Mouse (Mus musculus) right cerebral cortex, postnatal 36 days (tissue): ENCODE measurements around the gene Psg27.
"Not testable (repeated sequence)": the region's sequence is repeated elsewhere in the genome, so short reads cannot be mapped to it uniquely, and the experiment has no call there.

Experiments
- DNase-seq, 2 experiments: peaks; one replicate each; pipeline ENCODE4 v3.0.0; 2022; ENCODE audit warnings: low spot score in 2 of 2, mixed read lengths in 1 of 2

Psg27 gene

DNA sequence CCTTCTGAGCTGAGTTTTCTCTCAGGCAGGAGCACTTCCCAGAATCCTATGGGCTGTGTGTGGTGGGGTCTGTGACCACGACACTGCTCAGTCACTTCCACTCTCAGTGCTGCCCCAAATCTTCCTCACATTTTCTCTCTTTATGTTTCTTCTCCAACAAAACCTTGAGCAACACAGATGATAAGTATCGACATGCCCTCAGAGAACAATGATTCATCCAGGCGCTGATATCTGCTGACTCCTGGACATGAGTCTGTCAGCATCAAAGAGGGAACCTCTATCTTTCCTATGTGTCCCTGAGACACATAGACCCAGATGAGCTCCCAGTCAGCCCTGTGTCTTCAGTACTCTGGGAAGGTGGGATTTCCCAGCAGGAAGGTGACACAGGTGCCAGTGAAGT is at the start of gene Psg27:
Gene Psg27 (minus strand): TSS at position 101 of the 400 bp plus-strand sequence.
- no peak for DNase-seq

DNA sequence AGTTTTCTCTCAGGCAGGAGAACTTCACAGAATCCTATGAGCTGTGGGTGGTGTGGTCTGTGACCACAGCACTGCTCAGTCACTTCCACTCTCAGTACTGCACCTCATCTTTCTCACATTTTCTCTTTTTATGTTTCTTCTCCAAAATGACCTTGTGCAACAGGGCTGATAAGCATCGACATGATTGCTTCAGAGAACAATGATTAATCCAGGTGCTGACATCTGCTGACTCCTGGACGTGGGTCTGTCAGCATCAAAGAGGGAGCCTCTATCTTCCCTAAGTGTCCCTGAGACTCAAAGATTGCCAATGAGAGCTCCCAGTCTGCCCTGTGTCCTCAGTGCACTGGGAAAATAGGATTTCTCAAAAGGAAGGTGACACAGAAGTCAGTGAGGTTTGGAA is 49.3 kb upstream of the Psg27 start, which contains the start of gene Psg23:
Gene Psg23 (minus strand): TSS at position 101 of the 400 bp plus-strand sequence.
- DNase-seq = not testable (repeated sequence)

DNA sequence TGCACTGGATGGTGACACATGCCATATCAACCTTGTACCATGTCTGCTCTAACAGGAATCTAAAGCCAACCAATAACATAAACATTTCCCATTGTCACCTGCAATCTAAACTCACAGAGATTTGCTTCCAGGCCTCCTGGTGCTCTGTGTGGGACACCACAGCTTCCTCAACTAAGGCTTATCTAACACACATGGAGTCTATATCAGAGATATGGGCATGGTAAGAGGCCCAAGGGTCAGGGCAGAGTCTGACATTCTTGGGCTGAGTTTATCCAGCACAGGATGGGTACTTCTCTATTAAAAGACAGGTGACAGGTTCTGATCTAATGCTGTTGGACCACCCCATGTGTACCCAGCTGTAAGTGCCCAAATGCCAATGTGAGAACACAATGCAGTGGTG is 7.3 kb downstream of the Psg27 start:
- no peak for DNase-seq

DNA sequence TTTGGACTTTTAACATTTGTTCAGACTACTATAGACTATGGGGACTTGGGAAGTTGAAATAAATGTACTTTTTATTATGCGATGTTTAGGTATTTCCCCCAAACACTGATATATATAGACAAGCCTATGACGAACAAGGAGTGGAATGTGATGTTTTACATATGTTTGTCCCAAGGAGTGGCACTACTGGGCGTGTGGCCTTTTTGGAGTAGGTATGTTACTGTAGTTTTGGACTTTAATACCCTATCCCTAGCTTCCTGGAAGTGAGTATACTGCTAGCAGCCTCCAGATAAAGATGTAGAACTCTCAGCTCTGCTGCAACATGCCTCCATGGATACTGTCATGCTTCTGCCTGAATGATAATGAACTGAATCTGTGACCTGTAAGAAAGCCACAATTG is 11.4 kb downstream of the Psg27 start:
- DNase-seq = not testable (repeated sequence)

DNA sequence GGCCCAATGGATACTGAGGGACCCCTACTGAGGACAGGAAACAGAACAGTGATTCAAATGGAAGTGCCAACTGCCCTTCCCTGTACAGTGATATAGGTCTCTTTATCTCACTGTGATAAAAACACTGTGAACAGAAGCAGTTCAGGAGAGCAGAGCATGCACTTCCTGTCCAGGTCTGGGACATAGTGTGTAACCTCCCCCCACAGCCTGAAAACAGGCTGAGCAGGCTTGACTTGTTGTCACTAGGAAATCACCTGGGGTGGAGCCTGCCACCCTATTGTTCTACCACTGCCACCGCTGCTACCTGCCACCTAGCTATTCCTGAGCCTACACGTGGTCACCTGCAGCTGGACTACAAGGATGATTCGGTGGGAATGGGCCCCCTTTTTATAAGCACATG is 33.7 kb downstream of the Psg27 start:
- DNase-seq = no peak

DNA sequence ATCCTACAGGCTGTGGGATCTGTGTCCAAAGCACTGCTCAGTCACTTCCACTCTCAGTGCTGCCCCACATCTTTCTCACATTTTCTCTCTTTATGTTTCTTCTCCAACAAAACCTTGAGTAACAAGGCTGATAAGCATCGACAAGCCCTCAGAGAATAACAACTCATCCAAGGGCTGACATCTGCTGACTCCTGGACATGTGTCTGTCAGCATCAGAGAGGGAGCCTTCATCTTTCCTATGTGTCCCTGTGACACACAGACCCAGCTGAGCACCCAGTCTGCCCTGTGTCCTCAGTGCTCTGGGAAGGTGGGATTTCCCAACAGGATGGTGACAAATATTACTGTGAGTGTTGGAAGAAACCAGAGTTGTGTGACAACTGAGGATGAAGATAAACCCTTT is 34.9 kb downstream of the Psg27 start, which contains the start of gene Psg25:
Gene Psg25 (minus strand): TSS at position 101 of the 400 bp plus-strand sequence.
- DNase-seq = no peak

DNA sequence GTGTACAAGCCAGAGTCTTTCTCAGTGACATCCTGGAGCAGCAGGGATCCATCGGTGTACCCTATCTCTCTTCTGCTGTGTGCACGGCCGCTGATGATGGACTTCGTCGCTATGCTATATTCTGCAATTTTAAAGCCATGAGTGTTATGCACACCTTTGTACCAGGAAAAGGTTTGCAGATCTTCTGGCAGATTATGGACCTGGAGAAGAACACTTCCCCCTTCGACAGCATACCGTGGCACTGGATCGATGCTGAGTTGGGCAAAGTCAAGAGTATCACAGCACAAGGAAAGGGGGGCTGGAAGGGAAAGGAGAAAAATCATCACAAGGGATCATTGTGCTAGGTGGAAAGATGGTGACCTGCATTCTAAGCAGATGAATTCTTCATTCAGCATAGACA is 42.4 kb downstream of the Psg27 start:
- no peak for DNase-seq

DNA sequence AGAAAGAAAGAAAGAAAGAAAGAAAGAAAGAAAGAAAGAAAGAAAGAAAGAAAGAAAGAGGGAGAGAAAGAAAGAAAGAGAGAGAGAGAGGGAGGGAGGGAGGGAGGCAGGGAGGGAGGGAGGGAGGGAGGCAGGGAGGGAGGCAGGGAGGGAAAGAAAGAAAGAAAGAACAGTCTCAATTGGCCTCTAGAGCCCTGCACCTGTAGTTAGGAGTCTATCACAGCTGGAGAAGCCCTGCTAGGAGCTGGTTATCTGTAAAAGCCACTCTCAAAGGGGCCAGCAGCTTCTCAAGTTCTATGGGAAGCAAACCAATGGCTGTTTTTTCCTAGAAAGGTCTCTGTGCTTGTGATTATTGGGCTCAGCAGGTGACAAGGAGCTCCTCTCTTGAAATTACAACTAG is 54.3 kb downstream of the Psg27 start:
- not testable (repeated sequence) for DNase-seq

DNA sequence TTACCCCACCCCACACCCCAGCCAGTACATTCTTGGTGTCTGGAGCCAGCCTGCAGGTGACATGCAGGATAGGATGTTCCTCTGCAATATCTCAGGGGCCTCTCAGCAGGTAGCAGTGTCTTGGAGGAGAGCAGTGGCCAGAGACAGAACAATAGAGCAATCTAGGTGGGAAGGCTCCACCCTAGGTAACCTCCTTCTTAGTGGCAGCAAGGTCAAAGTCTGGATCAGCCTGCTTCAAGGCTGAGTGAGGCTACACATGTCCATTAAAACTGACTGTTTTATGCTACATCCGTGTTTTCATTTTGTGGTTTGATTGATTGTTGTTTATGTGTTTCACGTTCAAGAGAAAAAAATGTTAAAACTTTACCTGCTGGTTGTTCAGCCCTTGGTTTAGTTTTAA is 54.7 kb downstream of the Psg27 start:
- DNase-seq = not testable (repeated sequence)

DNA sequence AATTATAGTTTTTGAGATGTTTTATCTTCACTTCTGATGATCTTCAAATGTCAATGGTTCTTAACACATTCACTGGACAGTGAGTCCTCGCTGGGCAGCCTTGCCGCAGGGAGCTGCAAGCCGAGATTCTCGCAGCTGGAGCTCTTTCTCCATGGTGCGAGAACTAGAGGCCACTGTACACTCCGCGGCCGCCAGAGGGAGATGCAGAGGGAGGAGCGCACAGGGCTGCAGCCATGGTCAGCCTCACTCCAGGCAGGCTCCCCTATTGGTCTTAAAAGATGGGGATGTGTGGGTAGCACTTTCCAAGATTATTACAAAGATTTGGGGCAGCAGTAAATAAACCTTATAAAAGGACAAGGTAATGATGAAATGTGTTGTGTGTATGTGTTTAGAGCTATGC is 55.6 kb downstream of the Psg27 start:
- DNase-seq = no peak
